Mouse (Mus musculus) left cerebral cortex, adult 11 months (tissue): Measurements from ENCODE around the gene Chrd.
A peak's percentile ranks its signal among the peaks of the same experiment; 100 is the strongest.

Experiments used
- DNase-seq: peaks from one replicate; pipeline ENCODE4 v3.0.0; 2022; ENCODE audit warnings: low spot score

The Chrd gene

DNA sequence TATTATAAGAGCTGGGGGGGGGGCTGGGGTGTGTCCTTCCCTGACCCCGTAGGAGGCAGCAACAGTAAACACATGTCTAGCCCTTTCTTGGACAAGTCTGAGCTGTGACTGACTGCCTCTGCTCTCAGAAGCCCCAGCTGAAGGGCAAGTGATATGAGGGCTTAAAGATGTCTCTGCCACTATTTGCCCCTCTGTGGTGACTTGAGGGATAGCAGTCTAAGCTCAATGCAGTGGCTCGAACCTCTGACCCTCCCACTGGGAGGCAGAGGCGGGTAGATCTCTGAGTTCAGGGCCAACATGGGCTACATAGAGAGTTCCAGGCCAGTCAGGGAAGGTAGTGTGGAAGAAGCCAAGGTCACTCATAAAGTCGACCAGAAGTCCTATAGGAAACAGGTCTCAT, 22.1 kb upstream of the Chrd start:
- no peak for DNase-seq

DNA sequence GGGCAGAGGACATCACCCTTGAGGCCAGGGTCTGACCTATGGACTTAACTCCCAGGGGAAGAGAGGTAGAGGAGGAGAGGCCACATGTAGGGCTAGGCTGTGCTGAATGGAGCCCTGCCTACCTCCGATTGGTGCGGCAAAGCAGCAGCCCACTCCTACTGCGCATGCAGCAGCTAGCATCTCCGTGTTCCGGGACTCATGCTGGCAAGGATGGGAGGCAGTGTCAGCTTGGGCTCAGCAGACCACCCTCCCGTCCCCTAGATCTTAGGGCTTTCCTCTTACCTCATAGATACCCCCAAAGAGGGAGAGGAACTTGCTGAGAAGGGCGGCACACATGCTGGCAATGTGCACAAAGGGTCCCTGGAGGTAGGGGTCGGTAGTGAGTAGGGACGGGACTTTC, 20.7 kb upstream of the Chrd start:
- no peak for DNase-seq

DNA sequence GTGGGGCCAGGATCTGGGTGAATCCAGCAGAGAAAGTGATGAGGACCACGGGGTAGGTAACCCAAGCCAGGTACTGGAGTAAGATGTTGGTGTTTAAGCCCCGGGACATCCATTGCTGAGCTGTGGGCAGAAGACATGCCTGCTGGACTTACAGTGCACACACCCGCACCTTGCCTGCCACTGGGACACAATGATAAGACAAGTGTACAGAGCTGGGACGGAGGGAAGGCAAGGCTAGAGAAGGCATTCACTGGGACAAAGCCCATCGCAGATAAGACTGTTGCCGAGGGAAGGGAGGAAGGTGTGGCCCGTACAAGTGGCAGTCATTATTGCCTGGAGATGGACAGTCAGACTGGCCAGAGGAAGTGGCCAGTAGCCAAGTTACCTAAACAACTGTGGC, 20.0 kb upstream of the Chrd start:
- no peak for DNase-seq

DNA sequence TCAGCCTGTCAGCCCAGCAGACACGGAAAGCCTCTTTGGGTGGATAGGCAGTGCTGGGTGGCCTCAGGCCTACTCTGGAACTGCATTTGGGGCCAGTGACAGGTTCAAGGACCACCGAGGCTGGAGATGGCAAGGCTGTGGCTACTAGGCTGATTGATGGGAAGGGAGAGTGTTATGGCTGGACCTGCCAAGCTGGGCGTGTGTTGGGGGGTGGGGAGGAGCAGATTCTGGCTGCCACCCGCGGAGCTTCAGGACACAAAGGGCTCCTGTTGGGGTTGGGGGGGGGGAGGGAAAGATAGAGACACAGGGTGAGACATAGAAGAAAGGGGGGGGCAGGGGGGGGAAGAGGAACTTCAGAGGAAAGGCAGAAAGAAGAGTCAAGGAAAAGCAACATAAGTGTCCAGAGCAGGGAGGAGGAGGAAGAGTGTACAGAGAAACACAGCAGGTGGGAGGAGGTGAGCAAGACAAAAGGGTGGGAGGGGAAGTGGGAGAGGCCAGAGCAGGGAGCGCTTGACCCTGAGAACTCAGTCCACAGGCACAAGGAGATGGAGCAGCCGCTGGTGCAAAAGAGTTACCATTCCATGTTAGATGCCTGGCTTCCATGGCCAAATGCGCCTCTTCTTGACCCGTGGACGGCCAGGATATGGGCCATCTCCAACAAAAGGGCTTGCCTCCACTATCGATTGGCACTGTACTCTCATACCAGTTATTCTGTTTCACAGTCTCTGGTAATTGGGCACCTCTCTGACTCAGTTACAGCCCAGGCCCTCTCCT, 18.4 kb upstream of the Chrd start:
- no peak for DNase-seq

DNA sequence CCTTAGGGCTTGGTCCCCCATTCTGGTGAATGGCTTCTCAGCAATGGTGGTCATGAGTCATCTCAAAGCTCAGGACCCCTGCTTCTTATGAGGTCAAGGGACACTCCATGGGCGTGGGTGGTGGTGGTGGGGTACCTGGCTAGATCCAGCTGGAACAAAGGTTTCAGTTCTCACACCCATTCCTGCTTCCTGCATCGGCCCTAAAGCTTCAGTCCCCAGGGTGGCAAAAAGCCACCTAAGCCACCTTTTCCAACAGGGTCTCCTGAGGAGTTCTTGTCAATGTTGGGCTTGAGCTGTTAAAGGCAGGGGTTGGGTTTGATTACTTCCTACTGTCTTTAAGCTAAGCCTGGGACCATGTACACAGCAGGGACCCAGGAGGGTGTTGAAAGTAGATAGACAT, 17.8 kb upstream of the Chrd start:
- no peak for DNase-seq

DNA sequence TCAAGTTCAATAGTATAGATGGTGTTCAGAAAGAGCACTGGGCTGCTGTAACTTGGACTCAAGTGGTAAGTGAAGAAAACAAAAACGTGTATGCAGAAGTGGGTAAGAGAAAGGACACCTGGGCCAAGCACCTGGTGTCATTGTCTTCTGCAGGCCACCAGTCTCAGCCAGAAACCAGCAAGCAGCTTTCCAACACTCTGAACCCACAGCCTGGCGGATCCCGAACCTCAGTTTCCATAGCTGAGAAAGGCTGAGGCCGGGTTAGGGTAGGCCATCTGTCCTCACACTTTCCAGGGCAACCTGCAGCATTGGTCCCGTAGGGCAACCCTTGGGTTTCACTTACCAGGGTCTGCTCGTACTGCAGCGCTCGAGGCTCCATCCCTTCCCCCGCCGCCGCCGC, 17.4 kb upstream of the Chrd start:
- DNase-seq: no peak

DNA sequence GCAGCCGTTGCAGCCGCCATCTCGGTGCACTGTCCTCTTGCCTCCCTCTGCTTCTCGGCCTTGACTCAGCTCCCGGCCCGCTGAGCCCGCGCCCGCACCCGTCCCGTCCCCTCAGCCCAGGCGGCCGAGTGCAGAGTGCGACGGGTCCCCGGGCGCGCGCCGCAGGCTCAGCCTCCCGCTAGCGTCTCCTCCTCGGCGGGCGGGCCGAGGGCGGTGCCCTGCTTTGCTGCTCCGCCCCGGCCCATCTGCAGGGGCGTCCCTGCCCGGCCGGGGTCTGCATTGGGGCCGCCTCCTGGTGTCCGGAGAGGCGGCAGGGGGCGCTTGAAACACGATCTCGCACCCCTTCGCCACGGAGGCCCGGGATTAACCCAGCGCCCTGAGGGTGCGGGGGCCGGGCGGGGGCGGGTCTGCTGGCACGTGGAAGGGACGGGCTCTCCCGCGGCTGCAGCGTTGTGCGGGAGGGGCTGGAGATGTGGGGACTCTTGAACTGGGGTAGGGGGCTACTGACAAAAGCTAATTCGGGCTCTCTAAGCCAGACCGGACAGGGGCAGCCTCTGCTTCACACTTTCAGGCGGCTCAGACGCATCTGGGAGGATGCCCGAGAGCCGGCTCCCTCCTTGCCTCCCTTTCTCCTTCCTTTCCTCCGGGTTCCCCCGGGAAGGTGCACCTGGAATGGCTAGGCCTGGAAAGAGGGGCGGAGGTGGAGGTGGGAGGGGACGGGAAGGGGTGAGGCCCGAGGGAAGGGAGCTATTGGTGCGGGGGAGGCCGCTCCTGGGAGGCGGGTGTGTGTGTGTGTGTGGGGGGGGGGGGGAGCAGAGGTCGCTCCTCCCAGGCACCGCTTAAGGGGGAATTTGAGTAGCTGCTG, 16.7 kb upstream of the Chrd start:
- peak; percentile 74 for DNase-seq

DNA sequence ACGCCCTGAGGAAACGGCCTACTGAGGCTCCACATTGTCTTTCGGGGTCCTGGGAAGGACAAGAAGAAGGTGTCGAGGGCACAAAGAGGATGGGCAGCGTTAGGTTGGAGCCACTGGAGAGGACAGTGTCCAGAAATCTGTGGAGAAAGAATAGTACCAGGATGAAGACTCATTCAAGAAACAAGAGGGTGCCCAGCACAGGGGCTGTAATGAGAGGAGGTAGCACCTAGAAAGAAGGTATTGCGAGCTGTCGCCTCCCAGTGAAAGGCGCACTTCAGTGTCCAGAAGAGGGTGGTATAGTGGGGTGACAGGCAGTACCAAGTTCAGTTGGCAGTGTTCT, 16.1 kb upstream of the Chrd start:
- no peak for DNase-seq

DNA sequence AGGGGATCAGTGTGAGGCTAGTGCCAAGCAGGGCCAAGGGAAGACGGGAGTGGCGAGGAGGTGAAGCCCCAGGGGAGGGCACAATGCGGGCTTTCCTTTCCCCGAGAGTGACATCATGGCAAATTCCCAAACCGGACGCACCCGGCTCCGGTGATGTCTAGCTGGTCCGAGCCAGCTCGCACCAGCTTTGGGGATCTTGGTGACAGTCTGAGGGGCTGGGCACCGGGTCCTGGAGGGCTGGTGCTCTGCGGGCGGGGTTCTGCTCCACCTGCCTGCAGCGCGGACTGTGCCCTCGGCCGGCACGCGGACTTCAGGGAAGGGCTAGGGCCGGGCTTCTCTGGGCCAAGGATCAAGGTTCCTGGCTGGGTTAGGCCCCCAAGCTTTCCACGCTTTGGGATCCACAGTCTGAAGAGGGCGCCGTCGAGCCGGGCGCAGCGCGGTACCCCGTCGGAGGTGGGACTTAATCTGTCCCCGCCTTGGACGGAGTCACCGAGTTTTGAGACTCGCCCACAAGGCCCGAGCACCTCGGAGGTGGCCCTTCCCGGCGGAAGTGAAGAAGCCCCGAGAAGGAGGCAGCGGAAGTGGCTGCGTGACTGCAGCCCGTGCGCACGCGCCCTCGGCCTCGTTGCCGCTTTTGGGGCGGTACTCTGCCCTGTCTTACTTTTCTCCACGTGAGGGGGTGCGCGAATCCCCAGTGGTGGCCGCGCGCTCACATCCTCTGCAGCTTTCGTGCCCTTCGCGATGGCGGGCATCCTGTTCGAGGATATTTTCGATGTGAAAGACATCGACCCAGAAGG, 15.5 kb upstream of the Chrd start, which contains the start of the genes Polr2h and Clcn2:
Polr2h (plus strand) TSS at position 485 of the 797 bp plus-strand sequence.
Clcn2 (minus strand) TSS at position 566 of the 797 bp plus-strand sequence.
- peak; percentile 96 for DNase-seq

DNA sequence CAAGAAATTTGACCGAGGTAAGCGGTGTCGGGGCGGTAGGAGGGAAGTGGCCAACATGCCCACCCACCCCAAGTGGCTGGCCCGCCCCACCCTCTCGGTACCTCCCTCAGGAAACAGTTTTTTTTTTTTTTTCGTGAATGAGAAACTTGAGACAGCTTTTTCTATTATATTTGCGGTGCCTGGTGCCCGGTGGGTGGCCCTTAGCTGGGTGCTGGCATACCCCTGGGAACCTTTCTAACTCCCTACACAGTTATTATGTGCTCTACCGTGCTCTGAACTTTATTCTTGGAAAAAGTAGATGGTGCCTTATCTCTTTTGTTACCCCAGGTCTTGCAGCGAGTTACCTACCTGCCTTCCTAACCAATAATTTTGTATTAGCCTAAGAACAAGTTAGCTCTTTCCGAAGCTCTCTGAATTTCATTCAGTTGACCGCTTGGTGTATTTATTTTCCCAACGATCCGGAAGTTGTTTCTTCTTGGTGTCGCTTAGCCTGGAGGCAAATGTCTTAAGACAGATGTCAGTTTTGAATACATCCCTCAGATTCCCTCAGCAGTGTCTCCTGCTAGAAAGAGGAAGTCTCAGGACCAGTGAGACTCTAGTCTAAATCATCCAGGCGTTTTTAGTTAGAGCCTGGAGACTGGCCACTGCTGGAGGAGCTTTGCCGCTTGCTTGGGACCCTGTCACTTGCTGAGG, 14.8 kb upstream of the Chrd start:
- no peak for DNase-seq

DNA sequence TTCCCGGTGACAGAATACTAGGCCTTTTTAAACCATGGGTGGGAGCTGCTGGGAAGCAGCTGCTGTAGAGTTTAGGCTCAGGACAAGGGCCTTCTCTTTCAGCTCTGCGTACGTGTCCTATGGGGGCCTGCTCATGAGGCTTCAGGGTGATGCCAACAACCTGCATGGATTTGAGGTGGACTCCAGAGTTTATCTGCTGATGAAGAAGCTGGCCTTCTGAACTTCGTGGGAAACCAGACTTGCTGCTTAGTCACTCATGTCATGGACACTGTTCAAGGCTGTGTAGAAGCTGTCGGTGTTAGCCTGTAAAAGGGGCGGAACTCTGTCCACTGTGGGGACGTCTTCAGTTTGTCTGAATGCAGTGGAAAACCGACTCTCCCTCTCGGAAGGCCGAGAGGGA, 11.1 kb upstream of the Chrd start:
- DNase-seq: no peak

DNA sequence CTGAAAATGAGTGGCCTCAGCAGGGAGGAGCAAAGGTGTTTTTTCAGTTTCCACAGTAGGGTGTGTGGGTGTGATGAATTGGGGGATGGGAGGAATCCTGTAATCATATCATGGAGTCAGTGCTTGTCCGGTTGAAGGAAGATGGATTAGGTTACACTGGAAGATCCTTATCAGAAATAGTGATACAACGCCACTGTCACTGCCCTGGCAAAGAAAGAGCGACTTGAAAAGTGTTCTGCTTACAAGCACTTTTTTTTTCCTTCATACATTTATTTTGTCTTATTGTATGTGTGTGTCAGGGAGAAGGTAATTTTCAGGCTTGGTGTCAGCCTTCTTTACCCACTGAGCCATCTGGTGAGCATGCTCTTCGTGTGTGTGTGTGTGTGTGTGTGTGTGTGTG, 10.2 kb upstream of the Chrd start:
- no peak for DNase-seq

DNA sequence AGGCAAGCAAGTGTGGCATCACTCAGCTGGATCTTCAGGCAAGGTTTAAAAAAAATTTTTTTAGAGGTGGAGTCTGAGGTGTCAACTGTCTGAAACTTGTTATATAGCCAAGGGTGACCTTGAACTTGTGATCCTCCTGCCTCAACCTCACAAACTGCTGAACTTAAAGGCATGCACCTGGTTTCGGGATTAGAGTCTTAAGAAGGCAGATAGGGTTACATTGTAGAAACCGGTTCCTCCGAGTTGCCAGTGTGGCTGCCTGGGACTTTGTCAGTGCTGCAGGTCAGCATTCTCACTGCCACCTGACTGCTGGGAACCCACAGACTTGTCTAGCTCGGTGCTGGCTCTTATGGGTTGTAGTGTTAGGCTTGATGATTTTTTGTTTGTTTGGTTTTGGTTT, 9.7 kb upstream of the Chrd start:
- no peak for DNase-seq

DNA sequence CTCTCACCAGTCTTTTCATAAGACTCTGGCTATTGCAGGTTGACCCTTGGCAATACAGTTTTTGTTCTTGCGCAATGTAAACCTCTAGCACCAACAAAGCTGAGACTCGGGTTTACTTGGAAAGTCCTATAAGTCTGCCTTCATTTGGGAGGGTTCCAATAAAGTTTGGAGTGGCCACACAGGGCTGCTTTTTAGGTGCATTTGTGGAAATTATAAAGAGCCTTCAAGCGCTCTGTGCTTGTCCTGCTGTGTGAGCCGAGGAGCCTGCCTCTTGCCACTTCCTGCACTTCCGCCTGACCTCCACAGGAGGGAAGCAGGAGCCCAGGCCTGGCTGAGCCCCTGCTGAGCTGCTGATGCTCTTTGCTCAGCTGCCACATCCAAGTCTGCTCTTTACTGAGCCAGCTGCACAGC, 8.6 kb upstream of the Chrd start:
- no peak for DNase-seq

DNA sequence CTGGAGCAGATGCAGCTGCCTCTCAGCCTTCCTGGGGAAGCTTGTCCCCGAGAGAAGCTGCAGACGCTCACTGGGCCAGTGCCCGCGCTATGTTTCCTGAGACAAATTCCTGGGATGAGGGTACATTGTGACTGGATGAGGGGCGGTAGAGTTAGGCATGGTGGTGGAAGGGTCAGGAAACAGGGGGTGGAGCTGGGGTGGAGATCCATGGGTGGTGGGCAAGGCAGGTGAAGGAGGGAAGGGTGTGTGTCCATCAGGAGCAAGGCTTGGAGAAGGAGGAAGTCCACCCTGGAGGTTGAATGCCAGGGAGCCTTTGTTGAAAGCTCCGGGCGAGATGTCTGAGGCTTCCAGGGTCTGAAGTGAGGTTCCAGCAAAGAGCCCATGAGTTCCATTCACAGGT, 7.6 kb upstream of the Chrd start:
- DNase-seq: no peak

DNA sequence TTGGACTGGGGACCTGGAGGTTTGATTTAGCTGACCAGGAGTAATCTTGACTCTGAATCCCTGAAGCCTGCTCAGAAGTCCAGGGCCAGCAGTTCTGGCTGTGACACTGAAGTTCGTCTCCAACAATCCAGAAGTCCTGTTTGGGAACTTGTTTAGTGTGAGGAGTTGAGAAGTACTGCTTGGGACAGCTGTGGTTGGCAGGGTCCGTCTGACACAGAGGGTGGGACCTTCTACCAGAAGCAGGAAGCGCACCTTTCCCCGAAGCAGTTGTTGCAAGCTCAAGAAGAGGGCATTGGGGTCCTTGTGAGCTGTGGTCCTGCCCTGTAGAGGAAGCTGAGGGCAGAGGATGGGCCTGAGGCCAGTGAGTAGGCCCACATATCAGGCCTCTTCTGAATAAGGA, 7.2 kb upstream of the Chrd start:
- DNase-seq: no peak

DNA sequence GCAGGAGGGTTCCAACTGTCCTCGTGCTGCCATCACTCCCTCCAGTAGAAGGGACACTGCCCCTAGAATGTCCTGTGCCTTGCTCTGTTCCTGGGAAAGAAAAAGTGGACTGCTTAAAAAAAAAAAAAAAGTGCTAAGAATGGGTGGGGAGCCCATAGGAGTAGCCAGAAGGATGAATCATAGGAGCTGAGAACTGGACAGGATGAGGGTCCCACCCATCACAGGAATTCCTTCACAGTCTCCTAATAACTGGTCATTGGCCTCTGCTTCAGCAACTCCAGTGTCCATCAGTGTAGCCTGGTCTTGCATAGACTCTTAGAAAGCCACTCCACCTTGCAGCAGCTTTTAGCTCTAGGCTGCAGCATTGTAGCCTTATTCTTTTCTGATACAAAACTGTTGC, 6.5 kb upstream of the Chrd start:
- DNase-seq: no peak

DNA sequence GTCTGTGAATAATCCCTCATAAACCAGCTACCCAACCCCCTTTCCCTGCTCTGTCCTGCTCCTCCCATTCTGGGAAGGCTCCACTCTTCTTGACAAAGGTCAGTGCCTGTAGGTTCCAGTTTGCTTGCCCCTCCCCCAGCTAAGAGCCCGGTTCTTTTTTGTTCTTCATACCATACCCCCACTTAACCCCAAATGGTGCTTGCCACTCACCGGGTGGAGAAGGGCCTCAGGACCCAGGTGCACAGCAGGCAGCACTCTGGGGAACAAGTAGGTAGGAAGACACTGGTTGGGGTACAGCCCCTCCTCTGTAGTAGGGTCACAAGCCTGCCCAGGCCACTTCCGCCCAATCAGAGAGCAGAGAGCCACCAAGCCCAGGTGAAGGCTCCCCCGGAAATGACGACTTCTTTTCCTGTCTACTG, 2.6 kb upstream of the Chrd start:
- no peak for DNase-seq

DNA sequence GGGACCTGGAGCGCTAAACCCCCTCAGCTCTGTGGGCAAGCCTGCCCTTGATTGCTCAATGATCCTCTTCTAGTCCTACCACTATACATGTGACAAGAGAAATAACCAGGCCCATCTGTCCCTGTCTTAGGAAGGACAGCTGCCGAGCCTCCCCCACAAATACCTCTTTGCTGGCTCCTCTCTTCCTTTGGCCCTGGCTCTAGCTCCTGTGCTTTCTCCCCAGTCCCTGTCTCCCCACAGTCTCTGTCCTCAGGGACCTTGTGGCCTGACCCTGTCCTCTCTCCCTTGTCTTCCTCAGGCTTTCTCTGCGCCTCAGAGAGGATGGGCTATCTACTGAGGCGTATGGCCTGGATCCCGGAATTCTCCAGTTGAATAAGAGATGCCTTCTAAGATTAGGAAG, 1.2 kb upstream of the Chrd start:
- DNase-seq: no peak

DNA sequence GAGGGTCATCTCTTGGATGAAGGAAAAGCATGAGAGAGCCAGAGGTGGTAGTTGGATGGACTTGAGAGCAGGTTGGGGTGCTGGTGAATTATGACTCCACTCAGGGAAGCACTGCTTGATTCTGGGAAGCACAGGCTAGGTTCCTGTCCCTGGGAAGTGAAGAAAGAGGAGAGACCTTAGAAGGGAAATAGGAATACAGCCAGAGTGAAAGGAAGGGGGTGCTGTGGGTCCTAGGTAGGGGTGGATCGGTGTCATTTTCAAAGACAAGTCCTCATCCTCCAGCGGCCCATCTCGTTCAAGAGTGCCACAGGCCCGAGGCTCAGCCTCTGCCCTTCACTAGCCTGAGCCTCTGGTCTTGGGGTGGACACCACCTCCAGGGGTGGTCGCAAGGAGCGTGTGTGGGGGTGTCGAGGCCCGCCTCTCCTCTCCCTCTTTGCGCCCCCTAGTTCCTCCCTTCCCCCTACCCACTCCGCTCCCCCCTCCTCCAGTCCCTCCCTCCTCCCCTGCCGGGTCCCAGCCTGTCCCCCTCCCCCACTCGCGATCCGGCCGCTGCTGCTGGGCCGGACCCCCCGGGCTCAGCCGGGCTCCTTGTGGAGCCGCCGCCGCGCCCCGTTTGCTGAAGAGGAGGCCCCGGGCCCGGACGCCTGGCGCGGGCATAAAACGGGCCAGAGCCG, 539 bp upstream of the Chrd start:
- DNase-seq: no peak
